Mouse (Mus musculus) monocyte, adult 2 months (primary cell): ENCODE results near the gene Adcy10.

Source experiments
- DNase-seq, 2 experiments: peaks; one replicate each; pipeline ENCODE4 v3.0.0; 2022; ENCODE audit warnings: low spot score in 2 of 2, low read depth in 1 of 2

The Adcy10 gene

DNA sequence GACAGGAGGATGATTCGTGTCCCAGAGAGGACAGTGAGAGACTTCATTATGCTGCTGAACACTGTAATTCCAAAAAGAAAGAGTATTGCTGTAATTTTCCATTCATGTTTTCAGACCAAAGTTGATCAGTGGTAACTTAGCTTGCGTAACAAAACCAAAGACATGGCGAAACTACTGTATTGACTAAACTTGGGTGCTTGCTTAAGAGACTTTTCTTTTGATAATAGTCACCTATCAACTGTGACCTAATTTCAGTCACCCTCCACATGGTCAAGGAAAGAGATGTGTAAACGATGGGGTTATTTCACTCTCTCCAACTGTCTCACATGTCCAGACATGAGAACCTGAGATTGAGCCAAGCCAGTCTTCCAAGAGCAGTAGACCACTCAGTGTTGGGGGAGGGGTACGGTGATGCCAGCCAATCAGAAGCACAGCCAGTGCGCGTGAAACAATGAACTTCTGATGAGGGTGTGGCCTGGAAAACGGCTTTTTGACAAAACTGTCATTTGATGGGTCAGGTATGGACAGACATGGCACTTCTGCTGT is at the start of gene Adcy10:
Gene Adcy10 (plus strand): TSS at position 496 of the 546 bp plus-strand sequence.
- no peak for DNase-seq

DNA sequence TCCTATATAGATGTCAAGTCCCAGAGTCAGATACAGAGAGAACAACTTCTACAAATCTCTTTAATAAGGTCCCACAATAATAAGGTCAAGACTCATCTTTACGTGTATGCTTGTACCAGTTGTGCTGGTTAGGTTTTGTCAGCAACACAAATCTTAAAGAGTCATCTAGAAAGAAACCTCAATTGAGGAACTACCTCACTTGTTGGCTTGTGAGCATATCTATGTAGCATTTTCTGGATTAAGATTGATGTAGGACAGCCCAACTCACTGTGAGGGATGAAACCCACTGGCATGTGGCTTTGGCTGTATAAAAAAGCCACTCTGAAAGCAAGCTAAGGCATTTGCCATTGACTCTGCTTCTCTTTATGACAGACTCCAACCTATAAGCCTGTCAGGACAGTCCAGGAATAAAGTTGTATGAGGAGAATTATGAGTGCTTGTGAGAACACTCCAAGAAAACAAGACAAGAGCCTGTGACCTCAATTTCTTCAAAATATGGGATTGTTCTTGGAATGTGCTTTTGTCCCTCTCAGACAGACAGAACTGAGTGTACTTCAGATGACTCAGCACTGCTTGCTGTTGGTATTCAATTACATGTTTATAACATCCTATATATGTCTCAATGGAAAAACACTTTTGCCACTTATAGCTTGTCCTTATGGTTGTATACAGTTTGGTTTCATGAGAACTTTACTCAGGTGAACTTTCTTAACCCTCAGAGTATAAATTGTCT is 46.5 kb upstream of the Adcy10 start:
- DNase-seq: no peak

DNA sequence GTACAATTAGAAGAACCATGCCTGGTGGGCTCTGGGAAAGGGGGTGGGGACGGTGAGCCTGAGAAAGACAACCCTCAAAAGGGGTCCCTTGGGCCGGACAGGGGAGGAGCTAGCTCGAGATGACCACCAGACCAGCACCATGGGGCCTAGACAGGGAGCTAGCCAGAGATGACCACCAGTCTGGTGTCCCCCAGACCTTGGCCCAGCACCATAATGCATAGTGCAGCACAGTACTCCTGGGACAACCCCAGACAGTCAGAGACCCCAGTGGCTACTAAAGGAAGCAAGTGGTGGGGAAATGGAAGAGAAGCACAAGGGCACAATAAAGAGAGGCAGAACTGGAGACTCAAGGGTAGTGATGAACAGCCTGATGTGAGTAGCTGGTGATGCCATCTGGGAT is 44.2 kb upstream of the Adcy10 start:
- DNase-seq: no peak

DNA sequence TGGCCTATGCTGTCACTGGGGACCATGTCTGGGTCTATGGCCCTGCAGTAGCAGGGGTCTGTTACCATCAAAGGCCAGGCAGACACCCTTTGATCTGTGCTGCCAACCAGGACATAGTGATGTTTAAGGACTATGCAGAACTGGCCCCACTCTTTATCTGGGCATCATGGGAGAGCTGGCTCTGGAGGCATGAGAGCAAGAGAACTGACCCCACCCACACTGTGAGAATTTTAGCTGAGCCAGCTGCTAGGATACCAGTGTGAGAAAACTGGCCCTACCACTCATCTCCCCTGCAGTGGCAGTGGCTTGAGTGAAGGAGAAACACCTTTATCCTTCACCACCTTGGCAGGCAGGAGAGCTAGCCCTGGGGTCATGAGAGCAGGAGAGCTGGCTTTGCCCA is 43.8 kb upstream of the Adcy10 start:
- DNase-seq: no peak

DNA sequence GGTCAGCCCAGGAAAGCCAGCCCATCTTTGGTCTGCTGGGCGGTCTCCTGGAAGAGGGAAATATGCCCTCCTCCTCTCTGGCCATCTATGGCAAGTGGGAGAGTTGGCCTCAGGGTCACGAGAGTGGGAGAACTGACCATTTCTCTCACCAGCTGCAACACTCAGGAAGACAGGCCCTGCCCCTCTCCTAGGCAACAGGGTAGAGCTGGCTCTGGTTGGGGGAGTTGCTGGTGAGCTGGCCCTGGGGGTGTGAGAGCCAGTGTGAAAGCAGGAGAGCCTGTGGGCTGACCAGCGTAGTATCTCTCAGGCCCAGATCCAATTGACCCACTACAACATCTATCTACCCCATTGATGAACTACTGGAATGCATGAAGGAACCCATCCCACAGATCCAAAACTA is 43.3 kb upstream of the Adcy10 start:
- no peak for DNase-seq

DNA sequence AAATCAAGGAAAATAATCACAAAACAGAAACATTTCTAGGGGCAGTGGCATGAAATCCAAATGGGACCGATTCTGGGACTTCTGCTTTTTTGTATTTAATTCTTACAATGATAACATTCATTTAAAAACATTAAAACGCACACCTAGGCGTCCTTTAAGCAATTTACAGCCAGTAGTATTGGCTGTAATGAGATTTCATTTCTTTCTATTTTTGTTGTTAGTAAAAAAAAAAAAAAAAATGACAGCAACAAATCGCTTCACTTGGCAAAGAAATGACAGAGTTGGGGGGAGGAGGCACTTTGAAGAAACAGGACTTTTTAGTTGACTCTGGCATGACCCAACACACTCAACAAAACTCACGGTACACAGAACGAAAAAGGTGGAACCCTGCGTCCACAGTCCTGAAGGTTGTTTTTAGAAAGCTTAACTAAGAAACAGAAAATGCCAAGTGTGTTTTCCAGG is 25.9 kb upstream of the Adcy10 start:
- DNase-seq: no peak

DNA sequence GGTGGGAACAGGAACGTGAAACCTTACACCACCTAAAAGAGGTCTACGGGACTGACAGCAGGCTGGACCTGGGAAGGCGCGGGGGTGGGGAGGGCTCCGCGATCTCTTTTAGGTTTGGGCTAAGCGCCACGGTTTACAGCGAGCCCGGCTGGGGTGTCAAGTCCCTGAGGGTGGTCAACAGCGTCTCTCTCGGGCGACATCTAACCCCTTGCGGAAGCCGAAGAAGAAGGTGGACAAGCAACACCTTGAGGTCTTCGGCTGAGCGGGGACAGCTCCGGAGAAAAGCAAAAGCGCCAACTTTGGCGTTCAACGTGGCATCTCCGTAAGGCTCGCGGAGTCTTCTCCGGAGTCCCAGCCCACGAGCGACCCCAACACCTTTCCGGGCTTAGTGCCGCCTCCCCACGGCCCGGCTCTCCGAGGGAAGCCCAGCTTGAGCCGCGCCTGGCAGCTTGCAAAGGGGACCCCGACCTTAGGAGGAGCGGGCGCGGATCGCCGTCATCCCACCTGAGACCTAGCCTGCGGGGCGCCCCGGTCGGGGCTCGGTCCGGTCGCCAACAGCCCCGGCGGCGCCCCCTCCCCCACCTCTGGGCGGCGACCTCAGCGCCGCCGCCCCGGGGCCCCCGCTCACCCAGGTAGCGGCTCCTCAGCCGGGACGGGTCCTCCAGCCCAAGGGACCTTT is 25.3 kb upstream of the Adcy10 start:
- peak; percentile 7 to 14 for DNase-seq

DNA sequence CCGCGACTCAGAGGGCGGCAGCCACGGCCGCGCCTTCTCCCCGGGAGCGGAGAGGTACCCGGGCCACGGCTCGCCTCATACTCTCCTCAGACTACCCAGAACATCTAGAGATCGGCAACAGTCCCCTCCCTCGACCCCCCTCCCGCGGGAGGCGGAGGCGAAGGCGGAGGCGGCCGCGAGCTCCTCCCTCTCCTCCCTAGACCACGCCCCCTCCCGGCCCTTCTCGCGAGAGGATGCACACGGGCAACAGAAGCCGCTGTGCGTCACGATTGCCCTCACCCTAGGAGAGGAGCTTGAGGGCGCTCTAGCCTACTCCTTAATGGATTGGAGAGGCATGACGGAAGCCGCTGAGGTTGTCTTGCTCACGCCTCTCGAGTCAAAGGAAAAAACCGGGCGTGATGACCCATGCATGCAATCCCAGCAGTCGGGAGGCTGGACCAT is 24.6 kb upstream of the Adcy10 start, which contains the start of the genes Dcaf6 and Mpc2:
Gene Dcaf6 (minus strand): TSS at position 116 of the 441 bp plus-strand sequence.
Gene Mpc2 (plus strand): TSS at position 278 of the 441 bp plus-strand sequence.
- peak; percentile 98 to 100 for DNase-seq

DNA sequence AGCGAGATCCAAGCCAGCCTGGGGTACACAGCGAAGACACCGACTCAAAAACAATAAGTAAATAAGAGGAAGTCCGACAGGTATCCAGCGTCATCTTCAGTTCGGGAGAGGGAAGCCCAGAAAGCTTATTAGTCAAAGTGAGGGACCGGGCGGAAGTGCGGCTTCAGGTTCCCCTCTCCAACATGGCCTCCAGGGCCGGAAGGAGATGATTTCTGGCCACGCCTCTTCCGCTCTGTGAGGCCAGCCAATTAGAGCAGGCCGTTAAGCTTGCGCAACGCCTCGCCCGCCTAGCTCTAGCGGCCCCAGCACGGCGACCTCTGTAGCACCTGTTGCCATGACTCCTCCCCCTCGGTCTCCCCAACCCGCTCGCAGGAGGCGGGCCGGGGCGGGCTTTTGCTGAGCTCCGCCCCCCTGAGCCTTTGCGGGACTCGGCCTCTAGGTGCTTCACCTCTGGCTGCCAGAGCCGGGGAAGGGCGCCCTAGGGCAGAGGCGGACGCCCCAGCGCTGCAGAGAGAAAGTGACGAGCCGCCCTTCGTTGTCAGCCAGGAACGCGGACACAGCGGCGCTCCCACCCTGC is 24.1 kb upstream of the Adcy10 start:
- DNase-seq: peak; percentile 100

DNA sequence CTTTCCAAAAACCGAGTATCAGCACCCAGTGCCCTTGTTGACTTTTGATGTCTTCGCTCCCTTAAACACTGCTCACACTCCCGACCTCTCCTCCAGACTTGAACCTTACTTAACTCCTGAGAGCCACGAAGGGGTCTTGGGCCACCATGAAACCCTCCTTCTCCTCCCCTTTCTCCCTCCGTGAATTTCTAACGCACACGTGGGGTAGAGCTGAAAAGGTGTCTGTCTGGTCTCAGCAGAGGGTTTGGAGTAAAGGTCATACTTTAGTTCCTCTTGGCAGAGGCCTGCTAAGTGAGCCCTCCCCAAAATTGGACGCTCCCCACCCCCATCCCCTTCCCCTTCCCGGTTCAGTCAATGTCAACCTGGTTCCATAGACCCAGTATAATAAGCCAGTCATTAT is 23.3 kb upstream of the Adcy10 start:
- DNase-seq: peak in 1 of 2 experiments; percentile 8

DNA sequence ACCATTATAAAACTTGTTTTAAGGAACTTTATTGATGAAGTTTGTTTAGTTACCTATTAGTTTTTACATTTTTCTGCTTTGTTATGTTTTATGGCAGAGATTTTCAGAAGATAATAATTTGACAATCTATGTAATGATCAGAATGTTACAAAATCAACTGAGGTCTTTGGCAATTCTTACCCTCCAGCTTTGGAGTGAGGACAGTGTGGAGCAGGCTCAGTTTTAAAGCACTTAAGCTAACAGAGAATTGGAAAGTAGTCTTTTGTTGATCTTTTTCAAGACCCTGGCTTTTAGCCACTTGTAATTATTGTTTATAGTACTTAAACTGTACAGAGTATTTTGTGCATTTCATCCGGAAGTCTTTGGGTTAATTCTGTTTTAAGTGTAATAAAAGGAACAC is 22.1 kb upstream of the Adcy10 start:
- no peak for DNase-seq

DNA sequence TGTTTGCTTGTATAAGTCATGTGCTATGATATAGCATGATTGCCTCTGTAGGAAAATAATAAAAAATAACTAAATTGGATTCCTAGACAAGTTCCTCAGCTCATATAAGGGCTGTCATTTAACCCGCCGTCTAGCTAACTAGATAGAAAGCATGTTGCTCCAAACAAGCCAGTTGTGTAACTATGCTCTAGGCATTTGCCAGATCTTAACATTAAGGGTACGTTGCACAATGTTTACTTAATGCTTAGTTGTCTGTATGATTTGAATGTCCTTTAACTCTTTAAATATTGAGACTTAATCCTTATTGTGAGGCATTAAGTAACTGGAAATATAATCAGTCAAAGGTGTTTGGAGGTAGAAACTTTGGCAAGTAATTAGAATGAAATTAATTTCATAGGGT is 20.4 kb upstream of the Adcy10 start:
- DNase-seq: no peak

DNA sequence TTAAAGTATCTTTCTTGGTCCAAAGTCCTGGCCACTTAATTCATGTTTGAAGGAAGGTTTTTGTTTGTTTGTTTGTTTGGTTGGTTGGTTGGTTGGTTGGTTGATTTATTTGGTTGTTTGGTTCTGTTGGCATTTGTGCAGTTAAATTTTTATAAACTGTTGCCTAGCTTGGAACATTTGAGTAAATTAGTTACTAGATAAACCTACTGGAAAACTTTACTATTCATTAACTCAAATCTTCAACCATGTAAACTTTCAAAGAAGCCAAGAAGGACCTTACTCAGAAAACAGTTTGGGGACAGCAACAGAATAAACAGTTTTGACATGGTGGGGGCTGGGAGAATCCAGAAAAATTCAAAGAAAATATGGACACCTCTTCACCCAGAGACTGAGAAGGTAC is 16.0 kb upstream of the Adcy10 start:
- DNase-seq: no peak

DNA sequence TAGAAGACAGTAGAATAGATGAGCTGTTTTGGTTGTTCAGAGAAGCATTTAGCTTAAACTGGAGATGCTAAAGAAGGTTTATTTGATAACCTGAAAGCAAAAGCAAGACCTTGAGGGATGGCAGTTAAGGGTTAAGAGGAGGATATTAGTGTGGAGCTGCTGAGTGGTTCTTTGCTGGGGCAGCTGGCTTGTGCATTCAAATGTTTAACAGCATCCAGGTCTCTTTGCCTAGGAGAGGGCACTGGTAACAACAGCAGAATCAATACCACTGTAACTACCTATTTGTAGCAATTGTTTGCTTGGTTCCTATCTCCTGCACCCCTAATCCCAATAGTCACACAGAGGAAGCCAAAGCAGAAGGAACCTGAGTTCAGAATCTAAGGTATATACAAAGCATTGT is 15.3 kb upstream of the Adcy10 start:
- no peak for DNase-seq

DNA sequence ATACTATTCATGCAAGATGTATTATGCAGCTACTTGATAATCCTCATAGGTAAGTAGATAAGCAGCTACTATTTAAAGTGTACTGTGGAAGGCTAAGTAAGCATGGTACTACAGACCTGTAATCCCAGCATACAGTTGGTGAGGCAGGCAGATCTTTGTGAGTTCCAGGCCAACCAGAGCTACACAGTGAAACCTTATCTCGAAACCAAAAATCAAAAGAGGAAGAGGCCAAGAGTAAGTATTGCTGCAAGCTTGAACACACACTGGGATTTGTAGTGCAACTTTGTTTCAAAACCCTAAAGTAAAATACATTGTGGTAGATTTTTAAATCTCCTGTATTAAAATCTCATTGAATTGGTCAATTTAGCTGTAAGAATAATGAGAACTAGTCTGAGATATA is 13.5 kb upstream of the Adcy10 start:
- no peak for DNase-seq

DNA sequence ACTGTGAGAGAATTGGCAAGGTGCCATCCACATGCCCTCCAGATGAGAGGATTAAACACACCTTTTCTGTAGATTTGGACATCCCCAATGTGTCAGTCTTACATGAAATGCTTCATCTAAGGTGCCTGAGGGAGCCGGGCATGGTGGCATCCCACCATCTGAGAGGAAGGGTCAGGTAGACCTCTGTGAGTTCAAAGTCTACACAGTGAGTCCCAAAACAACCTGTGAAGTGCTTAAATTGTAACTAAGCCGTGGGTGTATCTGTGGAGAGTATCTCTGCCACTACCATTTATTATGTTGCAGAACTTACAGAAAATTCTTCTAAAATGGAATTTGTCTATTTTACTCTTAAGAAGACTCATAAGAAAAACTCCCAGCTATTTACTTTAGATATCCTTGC is 1.1 kb downstream of the Adcy10 start:
- no peak for DNase-seq

DNA sequence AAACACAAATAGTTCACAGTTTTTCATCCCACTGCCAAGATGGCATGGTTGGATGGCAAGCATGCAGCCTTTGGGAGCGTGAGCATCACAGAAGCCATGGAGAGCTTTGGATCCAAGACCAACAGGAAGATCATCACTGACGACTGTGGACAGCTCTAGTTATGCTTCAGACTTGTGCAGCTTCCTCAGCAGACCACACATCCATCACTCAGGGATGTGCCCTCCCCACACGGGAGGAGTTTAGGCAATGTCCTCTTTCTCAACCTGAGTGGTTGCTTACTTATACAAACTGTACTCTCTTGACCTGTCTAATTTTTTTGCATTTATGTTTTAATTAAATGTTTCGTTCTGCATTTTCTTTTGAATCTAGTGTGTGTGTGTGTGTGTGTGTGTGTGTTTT is 4.2 kb downstream of the Adcy10 start:
- no peak for DNase-seq

DNA sequence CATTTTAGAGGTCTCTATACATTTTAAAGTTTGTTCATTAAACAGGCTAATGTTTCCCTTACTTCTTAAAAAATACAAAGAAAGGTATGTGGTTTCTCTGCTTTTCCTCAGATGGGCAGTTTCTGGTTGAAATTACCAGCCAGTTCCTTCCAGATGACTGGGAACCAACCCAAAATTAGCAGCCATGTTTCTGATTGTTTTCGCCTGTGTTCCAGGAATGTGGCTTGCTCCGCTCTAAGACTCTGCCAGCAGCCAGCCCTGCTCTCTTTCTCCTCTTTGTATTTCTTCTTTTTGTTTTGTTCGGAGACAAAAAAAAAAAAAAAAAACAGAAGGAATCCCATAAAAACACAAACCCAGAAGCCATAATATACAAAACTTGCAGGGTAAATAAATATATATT is 13.9 kb downstream of the Adcy10 start:
- DNase-seq: no peak

DNA sequence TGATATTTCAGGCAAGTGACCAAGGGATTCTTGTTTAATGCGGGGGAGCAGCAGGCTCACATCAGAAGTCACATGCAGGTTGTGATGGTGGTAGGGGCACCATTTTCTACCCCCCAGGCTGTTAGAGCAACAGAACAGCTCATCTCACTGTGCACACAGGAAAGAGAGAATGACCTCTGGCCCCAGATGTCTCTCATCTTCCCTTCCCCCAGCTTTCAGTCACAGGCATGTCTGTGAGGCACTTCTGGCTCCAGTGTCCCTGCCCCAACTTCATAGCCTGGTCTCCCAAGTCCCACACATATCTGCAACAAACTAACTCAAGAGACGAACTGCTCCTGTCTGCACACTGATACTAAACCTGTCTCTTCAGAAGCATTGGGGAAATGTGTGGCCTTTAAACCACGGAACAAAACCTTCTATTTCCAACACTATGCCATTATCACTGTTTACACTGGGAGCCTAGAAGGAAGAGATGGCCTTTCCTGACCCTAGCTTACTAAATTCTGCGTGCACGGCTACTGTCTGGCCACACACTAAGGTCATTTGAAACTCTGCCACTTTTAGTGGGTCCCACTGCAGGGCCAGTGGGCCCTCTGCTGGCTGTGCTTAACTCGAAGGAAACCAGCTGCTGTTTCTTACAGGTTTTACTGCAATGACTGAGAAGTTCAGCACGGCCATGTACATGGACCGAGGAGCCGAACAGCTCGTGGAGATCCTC is 18.5 kb downstream of the Adcy10 start:
- no peak for DNase-seq

DNA sequence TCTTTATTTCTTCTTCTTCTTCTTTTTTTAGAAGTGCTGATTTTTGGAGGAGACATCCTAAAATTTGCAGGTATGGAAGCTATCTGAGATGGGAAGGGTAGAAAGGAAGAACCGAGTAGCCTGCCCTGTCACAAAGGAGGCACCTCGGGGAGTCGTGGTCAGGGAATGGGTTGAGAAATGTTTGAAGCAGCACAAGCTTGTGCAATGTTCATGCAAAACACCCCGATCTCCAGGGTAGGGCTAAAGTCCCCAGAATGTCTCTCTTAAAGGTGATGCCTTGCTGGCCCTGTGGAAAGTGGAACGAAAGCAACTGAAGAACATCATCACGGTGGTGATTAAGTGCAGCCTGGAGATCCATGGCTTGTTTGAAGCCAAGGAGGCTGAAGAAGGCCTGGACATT is 21.3 kb downstream of the Adcy10 start:
- DNase-seq: no peak

DNA sequence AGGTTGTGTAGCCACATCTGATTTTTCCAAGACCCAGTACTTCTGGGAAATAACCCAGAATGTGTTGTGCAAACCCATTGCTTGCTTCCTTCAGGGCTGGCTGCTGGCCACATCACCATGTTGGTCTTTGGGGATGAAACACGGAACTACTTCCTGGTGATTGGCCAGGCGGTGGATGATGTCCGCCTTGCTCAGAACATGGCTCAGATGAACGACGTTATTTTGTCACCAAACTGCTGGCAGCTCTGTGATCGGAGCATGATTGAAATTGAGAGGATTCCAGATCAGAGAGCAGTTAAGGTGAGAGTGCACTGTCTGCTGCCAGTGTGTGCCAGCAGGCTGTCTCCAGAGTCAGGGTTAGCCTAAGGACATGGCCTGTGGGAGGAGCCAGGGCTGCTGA is 25.2 kb downstream of the Adcy10 start:
- DNase-seq: no peak
